Mouse (Mus musculus): ENCODE results near the gene Fam81a.

Fam81a gene

GRCm38 (mm10) chr9:70142460-70142859 lies at the start of gene Fam81a:
TSS of gene Fam81a (minus strand) at chr9:70142560.
- DNase-seq (ENCODE audit: low spot score), result no peak

- DNase-seq (ENCODE audit: low spot score), result no peak
These were observed 40.3 kb upstream of the Fam81a start for GRCm38 (mm10) chr9:70182639-70183038.

GRCm38 (mm10) chr9:70181719-70182118 lies 39.4 kb upstream of the Fam81a start:
- DNase-seq (ENCODE audit: low spot score), result no peak

GRCm38 (mm10) chr9:70176291-70176690 lies 33.9 kb upstream of the Fam81a start:
- DNase-seq (ENCODE audit: low spot score), result no peak

- no peak for DNase-seq (ENCODE audit: low spot score)
These were observed 32.5 kb upstream of the Fam81a start for GRCm38 (mm10) chr9:70174896-70175295.

- no peak for DNase-seq (ENCODE audit: low spot score)
These were observed 32.0 kb upstream of the Fam81a start for GRCm38 (mm10) chr9:70174291-70174848.

- DNase-seq (ENCODE audit: low spot score), result no peak
These were observed 26.6 kb upstream of the Fam81a start for GRCm38 (mm10) chr9:70168973-70169372.

GRCm38 (mm10) chr9:70160071-70160470 lies 17.7 kb upstream of the Fam81a start:
- DNase-seq (ENCODE audit: low spot score), result no peak

- DNase-seq (ENCODE audit: low spot score), result no peak
These were observed 5.3 kb upstream of the Fam81a start for GRCm38 (mm10) chr9:70147618-70148017.

- no peak for DNase-seq (ENCODE audit: low spot score)
These were observed 3.1 kb upstream of the Fam81a start for GRCm38 (mm10) chr9:70145426-70145825.

- DNase-seq (ENCODE audit: low spot score), result no peak
These were observed 966 bp upstream of the Fam81a start for GRCm38 (mm10) chr9:70143326-70143725.

- no peak for DNase-seq (ENCODE audit: low spot score)
These were observed 454 bp downstream of the Fam81a start for GRCm38 (mm10) chr9:70141885-70142326.

- DNase-seq (ENCODE audit: low spot score), result peak; percentile 44
These were observed 1.2 kb downstream of the Fam81a start for GRCm38 (mm10) chr9:70140871-70141796.

GRCm38 (mm10) chr9:70140340-70140739 lies 2.0 kb downstream of the Fam81a start:
- no peak for DNase-seq (ENCODE audit: low spot score)

- no peak for DNase-seq (ENCODE audit: low spot score)
These were observed 3.0 kb downstream of the Fam81a start for GRCm38 (mm10) chr9:70139331-70139885.

- DNase-seq (ENCODE audit: low spot score), result no peak
These were observed 3.8 kb downstream of the Fam81a start for GRCm38 (mm10) chr9:70138511-70138910.

- no peak for DNase-seq (ENCODE audit: low spot score)
These were observed 4.4 kb downstream of the Fam81a start for GRCm38 (mm10) chr9:70137991-70138390.

- DNase-seq (ENCODE audit: low spot score), result no peak
These were observed 7.2 kb downstream of the Fam81a start for GRCm38 (mm10) chr9:70135186-70135585.

GRCm38 (mm10) chr9:70134716-70135115 lies 7.6 kb downstream of the Fam81a start:
- no peak for DNase-seq (ENCODE audit: low spot score)

- no peak for DNase-seq (ENCODE audit: low spot score)
These were observed 8.1 kb downstream of the Fam81a start for GRCm38 (mm10) chr9:70134215-70134614.

- no peak for DNase-seq (ENCODE audit: low spot score)
These were observed 11.6 kb downstream of the Fam81a start for GRCm38 (mm10) chr9:70130786-70131185.

GRCm38 (mm10) chr9:70111869-70112286 lies 30.5 kb downstream of the Fam81a start:
- no peak for DNase-seq (ENCODE audit: low spot score)

- no peak for DNase-seq (ENCODE audit: low spot score)
These were observed 31.5 kb downstream of the Fam81a start for GRCm38 (mm10) chr9:70110871-70111270.
